ENCODE assay signal across 13 mouse cellular contexts in the genomic region with DNA sequence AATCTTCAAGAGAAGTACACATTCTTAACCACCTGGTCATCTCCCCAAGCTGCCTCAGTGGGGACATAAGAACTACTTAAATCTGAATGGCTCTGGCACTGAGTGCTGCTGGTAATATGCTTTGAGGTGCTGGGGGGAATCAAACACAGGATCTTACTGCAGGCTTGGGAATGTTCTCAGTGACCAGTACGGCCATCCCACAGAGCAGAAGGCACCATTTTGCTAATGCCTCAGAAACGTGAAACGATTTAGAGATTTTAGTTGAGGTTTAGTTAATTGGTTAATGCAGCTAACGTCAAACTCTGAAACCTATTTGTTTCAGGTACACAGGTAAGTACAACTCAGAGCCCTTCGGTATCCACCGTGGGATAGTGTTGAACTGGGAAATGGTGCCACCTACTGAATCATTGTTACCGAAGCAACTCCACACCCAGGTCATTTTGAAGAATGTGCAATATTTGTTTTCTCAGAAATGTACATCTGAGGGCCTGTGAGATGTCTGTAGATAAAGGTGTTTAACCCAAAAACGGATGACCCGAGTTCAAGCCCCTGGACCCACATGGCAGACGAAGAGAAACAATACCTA. TPM values are rescaled to one million over a fixed set of nuclear protein-coding genes. Genes with fewer than 3 reads are reported as not detected.
DNase-seq lines count a peak whose midpoint lies in the region; ATAC-seq lines count a peak whose summit lies in the region.
"Had no signal": no experiment of that assay in that cellular context is flagged by ENCODE, and none has a peak within 500 bp of the region (broad histone marks: within the 10 kb centered on the region; RNA-seq: fewer than 3 reads in every experiment).

No protein-coding gene starts in this region.

- peaks cover 2% of the 10 kb centered on the region; the same call in 1 of the 2 replicates for H3K4me1 ChIP-seq in liver, embryonic 16.5 days (ENCODE audit: control insufficient read depth, low read depth, low read length)
- H3K4me1 ChIP-seq in liver, embryonic 12.5 days = peaks cover 10% of the 10 kb centered on the region; the same call in 1 of the 2 replicates
- H3K4me1 ChIP-seq: neural tube, embryonic 12.5 days had no signal

- no peaks in the 10 kb centered on the region for H3K36me3 ChIP-seq in liver, embryonic 16.5 days (ENCODE audit: control insufficient read depth, insufficient read depth)
- H3K36me3 ChIP-seq in liver, embryonic 12.5 days = no peaks in the 10 kb centered on the region
- H3K36me3 ChIP-seq: heart, embryonic 15.5 days; neural tube, embryonic 12.5 days had no signal

- 42% methylated on average over 10 of the region's 10 CpGs for WGBS in liver, embryonic 16.5 days (ENCODE audit: insufficient replicate concordance)
- WGBS in liver, embryonic 12.5 days (ENCODE audit: insufficient replicate concordance) = 52% methylated on average over 10 of the region's 10 CpGs

- DNase-seq in adrenal gland, postnatal 14 days = peak; percentile 11
- no peak for DNase-seq in adrenal gland, postnatal 4 days (ENCODE audit: low spot score in 2 of 2)
- DNase-seq in kidney, postnatal 10 days = peak; percentile 33
- peak; percentile 36 for DNase-seq in thymus, postnatal 25 days
- DNase-seq in cerebellum, adult 11 months = no peak
- no peak for DNase-seq in gastrocnemius, adult 18-20 months (ENCODE audit: low spot score)
- DNase-seq: right cerebral cortex, postnatal 25 days had no signal

- H3K4me2 ChIP-seq in liver, embryonic 16.5 days (ENCODE audit: low read depth, low read length) = no peak overlapping the region
- no peak overlapping the region for H3K4me2 ChIP-seq in liver, embryonic 12.5 days
- H3K4me2 ChIP-seq: heart, embryonic 15.5 days; neural tube, embryonic 12.5 days had no signal

- no peak overlapping the region for H3K4me3 ChIP-seq in liver, embryonic 16.5 days (ENCODE audit: low read depth, low read length)
- H3K4me3 ChIP-seq in liver, embryonic 12.5 days = no peak overlapping the region
- H3K4me3 ChIP-seq: erythroblast, embryonic 14.5 days; heart, embryonic 15.5 days; neural tube, embryonic 12.5 days had no signal

- no peak overlapping the region for H3K9ac ChIP-seq in liver, embryonic 16.5 days (ENCODE audit: low read depth, low read length)
- no peak overlapping the region for H3K9ac ChIP-seq in liver, embryonic 12.5 days
- H3K9ac ChIP-seq: heart, embryonic 15.5 days; neural tube, embryonic 12.5 days had no signal

- no peaks in the 10 kb centered on the region for H3K27me3 ChIP-seq in liver, embryonic 16.5 days (ENCODE audit: control insufficient read depth, insufficient read depth, low read depth, low read length)
- H3K27me3 ChIP-seq in liver, embryonic 12.5 days (replicated peaks) = no peaks in the 10 kb centered on the region; the same call in 1 of the 2 replicates
- H3K27me3 ChIP-seq: heart, embryonic 15.5 days; neural tube, embryonic 12.5 days had no signal

- peak; percentile 43 for ATAC-seq in liver, embryonic 16.5 days (ENCODE audit: low read depth)
- ATAC-seq in liver, embryonic 12.5 days = no peak

- H3K9me3 ChIP-seq in liver, embryonic 16.5 days (replicated peaks; ENCODE audit: control insufficient read depth, low read length) = no peaks in the 10 kb centered on the region
- H3K9me3 ChIP-seq in liver, embryonic 12.5 days (replicated peaks) = no peaks in the 10 kb centered on the region
- H3K9me3 ChIP-seq: heart, embryonic 15.5 days; neural tube, embryonic 12.5 days had no signal

- H3K27ac ChIP-seq in liver, embryonic 16.5 days (ENCODE audit: low read length) = no peak overlapping the region
- H3K27ac ChIP-seq in liver, embryonic 12.5 days = no peak overlapping the region
- H3K27ac ChIP-seq: heart, embryonic 15.5 days; macrophage; neural tube, embryonic 12.5 days had no signal

RNA-seq across cellular contexts. Expression of a gene that starts 7.6 kb away (rescaled TPM):
- 36.6 and 37.6 TPM in 2 replicates for total RNA-seq in adrenal gland, postnatal 14 days (2021)
- total RNA-seq in adrenal gland, postnatal 4 days (2021) = 10 to 100 TPM; 41.1 to 44.1 TPM
- polyA plus RNA-seq in liver, embryonic 16.5 days (2015; fragmentation: Nextera tagmentation; extraction: Ambion mirVana) = 6.9 and 7.9 TPM in 2 replicates
- 13.8 and 15.0 TPM in 2 replicates for polyA plus RNA-seq in liver, embryonic 12.5 days (2016; fragmentation: Nextera tagmentation; extraction: Ambion mirVana)
- total RNA-seq in gastrocnemius, adult 18-20 months (2021) = 10 to 100 TPM; 12.0 to 13.4 TPM

RNA-seq across cellular contexts. Expression of a gene that starts 31.5 kb away (rescaled TPM):
- 36.7 and 41.3 TPM in 2 replicates for total RNA-seq in adrenal gland, postnatal 14 days (2021)
- 10 to 100 TPM; 37.7 to 44.2 TPM for total RNA-seq in adrenal gland, postnatal 4 days (2021)
- polyA plus RNA-seq in liver, embryonic 16.5 days (2015; fragmentation: Nextera tagmentation; extraction: Ambion mirVana) = 14.9 and 16.1 TPM in 2 replicates
- polyA plus RNA-seq in liver, embryonic 12.5 days (2016; fragmentation: Nextera tagmentation; extraction: Ambion mirVana) = 30.7 and 32.3 TPM in 2 replicates
- 10 to 100 TPM; 16.8 to 19.0 TPM for total RNA-seq in gastrocnemius, adult 18-20 months (2021)

Comparison
In these comparisons a context has a peak if more than half of its experiments do, and no peak if none do; other contexts are left out.
1. DNase-seq: peak in adrenal gland, postnatal 14 days (single experiment), kidney, postnatal 10 days (single experiment) and thymus, postnatal 25 days (single experiment); none in adrenal gland, postnatal 4 days (0 of 2), cerebellum, adult 11 months (single experiment) and gastrocnemius, adult 18-20 months (single experiment).